Mouse (Mus musculus) embryonic fibroblast, embryonic 13.5 days (primary cell): ENCODE results near the gene Plekha3. TPM values are rescaled to one million over a fixed set of nuclear protein-coding genes. Genes with fewer than 3 reads are reported as not detected.
A peak's percentile ranks its signal among the peaks of the same experiment; 100 is the strongest.

Source experiments
- H3K27ac ChIP-seq: 2 replicates; pipeline ENCODE4 v1.5.1; 2012; ENCODE audit warnings: low read length, control low read depth, inconsistent platforms; ENCODE audit not compliant: insufficient read depth
- H3K4me1 ChIP-seq: 2 replicates; pipeline ENCODE4 v1.6.1; 2011; ENCODE audit warnings: low read length; ENCODE audit not compliant: control insufficient read depth, insufficient read depth
- H3K4me3 ChIP-seq: 2 replicates; pipeline ENCODE4 v1.5.1; 2011; ENCODE audit warnings: mild to moderate bottlenecking, control low read depth, low read length; ENCODE audit not compliant: insufficient read depth
- CTCF ChIP-seq: IDR thresholded peaks from 2 replicates; pipeline ENCODE4 v1.5.1; 2011; ENCODE audit warnings: mild to moderate bottlenecking, control low read depth, low read length, moderate library complexity, borderline replicate concordance; ENCODE audit not compliant: insufficient read depth
- POLR2A ChIP-seq: IDR thresholded peaks from 2 replicates; pipeline ENCODE4 v1.6.1; 2011; ENCODE audit warnings: low read depth, mild to moderate bottlenecking, control low read depth, low read length, moderate library complexity
- polyA plus RNA-seq: library from polyadenylated mRNA; stranded (reverse); fragments of >200 nt; gene quantifications from 2 replicates; pipeline ENCODE4 v1.2.4, GENCODE M21; 2011; ENCODE audit warnings: low read depth; ENCODE audit not compliant: missing spikeins, insufficient read length

Gene Plekha3
- polyA plus RNA-seq, result 41.0 and 47.5 TPM in 2 replicates

- H3K27ac ChIP-seq, result peak within 1 kb of the TSS; percentile 74
- TF ChIP-seq POLR2A, result peak; percentile 68
- TF ChIP-seq CTCF, result no peak
- peak within 1 kb of the TSS; percentile 99 for H3K4me3 ChIP-seq
- H3K4me1 ChIP-seq, result 0 out of 2 replicates have a peak, but pooled peaks cover 4% of the 10 kb centered on the region
Measured at GRCm38 (mm10) chr2:76674725-76675427, at the start of gene Plekha3. Gene Plekha3, plus strand, starts transcription at chr2:76675281.

GRCm38 (mm10) chr2:76630293-76630692 lies 44.8 kb upstream of the Plekha3 start:
- Histone ChIP-seq H3K4me3 (no peak overlapping the region), H3K4me1 (no peaks in the 10 kb centered on the region), H3K27ac (no peak overlapping the region)
- TF ChIP-seq CTCF (no peak), POLR2A (no peak)

DNA sequence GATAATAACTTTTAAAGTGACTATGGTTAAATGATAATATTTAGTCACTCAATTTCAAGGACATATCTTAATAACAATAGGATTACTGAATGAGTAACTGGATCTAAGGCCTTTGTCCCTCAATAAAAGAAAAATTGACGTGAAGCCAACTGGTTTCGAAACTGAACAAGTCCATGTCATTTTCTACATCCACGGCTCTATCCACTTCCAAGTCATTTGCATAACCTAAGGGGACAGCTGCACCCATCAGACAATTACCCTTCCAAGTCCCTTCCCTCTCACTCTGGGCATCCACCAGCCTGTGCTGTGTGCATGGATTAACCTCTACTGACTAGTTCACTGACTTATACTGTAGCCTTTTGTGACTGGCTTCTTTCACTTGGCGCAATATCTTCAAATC lies 43.5 kb upstream of the Plekha3 start:
- Histone ChIP-seq H3K4me3 (no peak overlapping the region), H3K27ac (no peak overlapping the region), H3K4me1 (no peaks in the 10 kb centered on the region)
- TF ChIP-seq CTCF (no peak), POLR2A (no peak)

DNA sequence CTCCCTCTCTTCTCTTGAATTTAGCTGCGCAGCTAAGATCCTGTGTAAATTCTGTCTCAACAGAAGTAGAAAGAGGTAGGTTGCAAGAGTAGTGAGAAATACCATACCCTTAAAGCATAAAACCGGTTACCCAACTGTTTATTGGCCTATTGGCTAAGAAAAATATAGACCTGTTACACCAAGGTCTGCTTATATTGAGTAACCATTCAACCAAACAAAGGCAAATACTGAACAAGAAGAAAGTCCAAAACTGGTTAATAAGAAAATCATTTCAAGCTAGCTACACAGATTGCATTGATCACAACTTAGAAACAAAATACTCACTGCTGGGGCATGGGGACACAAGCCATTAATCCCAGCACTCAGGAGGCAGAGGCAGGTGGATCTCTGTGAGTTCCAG lies 35.4 kb upstream of the Plekha3 start:
- TF ChIP-seq POLR2A (no peak), CTCF (no peak)
- H3K4me1 ChIP-seq, result no peaks in the 10 kb centered on the region
- H3K27ac ChIP-seq, result no peak overlapping the region
- no peak overlapping the region for H3K4me3 ChIP-seq

GRCm38 (mm10) chr2:76643801-76644200 lies 31.3 kb upstream of the Plekha3 start:
- Histone ChIP-seq H3K4me3 (no peak overlapping the region), H3K4me1 (peaks cover 5% of the 10 kb centered on the region), H3K27ac (no peak overlapping the region)
- no peak for TF ChIP-seq CTCF

- TF ChIP-seq CTCF (no peak), POLR2A (no peak)
- no peak overlapping the region for H3K27ac ChIP-seq
- H3K4me3 ChIP-seq, result peak overlapping the region; percentile 79
- H3K4me1 ChIP-seq, result peaks cover 6% of the 10 kb centered on the region
Measured at GRCm38 (mm10) chr2:76647441-76647869, 27.6 kb upstream of the Plekha3 start.

GRCm38 (mm10) chr2:76647883-76648570 lies 27.1 kb upstream of the Plekha3 start, which contains the start of the genes Prkra and Pjvk:
Gene Prkra, minus strand, starts transcription at chr2:76648015.
Gene Pjvk, plus strand, starts transcription at chr2:76648476.
- Histone ChIP-seq H3K4me3 (peak within 1 kb of the TSS; percentile 79), H3K27ac (peak within 1 kb of the TSS; percentile 75), H3K4me1 (peaks cover 6% of the 10 kb centered on the region)
- TF ChIP-seq POLR2A (peak; percentile 96), CTCF (no peak)

DNA sequence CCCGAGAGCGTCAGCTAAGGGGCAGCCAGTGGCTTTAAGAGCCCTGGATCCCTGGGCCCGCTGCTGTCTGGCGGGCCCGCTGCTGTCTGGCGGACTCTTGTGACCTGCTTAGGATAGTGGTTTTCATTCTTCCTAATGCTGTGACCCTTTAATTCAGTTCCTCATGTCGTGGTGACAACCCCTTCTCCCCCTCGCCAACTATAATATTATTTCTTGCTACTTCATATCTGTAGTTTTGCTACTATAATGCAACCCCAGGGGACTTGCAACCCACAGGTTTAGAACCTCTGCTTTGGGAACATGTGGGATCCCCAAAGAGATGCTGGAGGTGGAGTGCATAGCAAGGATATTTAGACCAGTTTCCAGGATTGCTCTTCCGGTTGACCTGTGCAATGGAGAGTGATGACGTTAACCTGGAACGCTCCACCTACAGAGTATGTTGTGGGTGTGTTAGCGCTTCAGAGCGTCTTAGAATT lies 26.4 kb upstream of the Plekha3 start:
- Histone ChIP-seq H3K4me3 (no peak overlapping the region), H3K4me1 (peaks cover 6% of the 10 kb centered on the region), H3K27ac (peak overlapping the region; percentile 75)
- no peak for TF ChIP-seq POLR2A
- TF ChIP-seq CTCF, result no peak

DNA sequence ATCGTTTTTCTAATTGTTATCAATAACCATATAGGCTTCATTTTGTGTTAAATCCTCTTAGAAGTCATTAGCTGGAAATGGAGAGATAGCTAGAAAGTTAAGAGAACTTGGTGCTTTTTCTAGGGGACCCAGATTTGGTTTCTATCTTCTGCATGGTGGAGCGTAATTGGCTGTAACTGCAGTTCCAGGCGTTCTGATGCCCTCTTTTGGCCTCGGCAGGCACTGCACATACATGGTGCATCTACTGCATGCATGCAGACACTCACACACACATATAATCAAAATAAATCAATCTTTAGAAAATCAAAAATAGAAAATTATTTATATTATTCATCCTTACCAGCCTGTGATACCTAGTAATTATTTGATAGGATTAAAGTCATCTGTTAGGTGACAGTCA lies 22.0 kb upstream of the Plekha3 start:
- no peak overlapping the region for H3K4me3 ChIP-seq
- no peak for TF ChIP-seq POLR2A
- TF ChIP-seq CTCF, result no peak; the same call in 1 of the 2 replicates
- no peak overlapping the region for H3K27ac ChIP-seq
- H3K4me1 ChIP-seq, result 0 out of 2 replicates have a peak, but pooled peaks cover 2% of the 10 kb centered on the region

- H3K4me1 ChIP-seq, result no peaks in the 10 kb centered on the region
- no peak overlapping the region for H3K4me3 ChIP-seq
- no peak overlapping the region for H3K27ac ChIP-seq
- TF ChIP-seq CTCF, result no peak
- no peak for TF ChIP-seq POLR2A
Measured at GRCm38 (mm10) chr2:76654646-76655045, 20.4 kb upstream of the Plekha3 start.
